Mouse (Mus musculus): Measurements from ENCODE around the gene Galt. TPM values are rescaled to one million over a fixed set of nuclear protein-coding genes. Genes with fewer than 3 reads are reported as not detected.

The Galt gene
- polyA plus RNA-seq (2017; shearing (Covaris generic)), result 70.8 TPM

GRCm38 (mm10) chr4:41754797-41755337, at the start of gene Galt:
Gene Galt (plus strand): TSS chr4:41755228.

GRCm38 (mm10) chr4:41713197-41714067, 41.6 kb upstream of the Galt start, which contains the start of gene Rpp25l:
Gene Rpp25l (minus strand): TSS chr4:41713534.

GRCm38 (mm10) chr4:41722918-41723351, 32.1 kb upstream of the Galt start, which contains the start of gene Dctn3:
Gene Dctn3 (minus strand): TSS chr4:41723170.

GRCm38 (mm10) chr4:41731052-41731765, 23.8 kb upstream of the Galt start, which contains the start of gene Arid3c:
Gene Arid3c (minus strand): TSS chr4:41731142.

GRCm38 (mm10) chr4:41755338-41756305, 594 bp downstream of the Galt start, which contains the start of gene Sigmar1:
Gene Sigmar1 (minus strand): TSS chr4:41756157.

GRCm38 (mm10) chr4:41774002-41774401, 19.0 kb downstream of the Galt start, which contains the start of gene Ccl27a:
Gene Ccl27a (minus strand): TSS chr4:41774247.

Other genes starting within 250 kb of the Galt start
- gene 1110017D15Rik, start 237.9 kb upstream of the Galt start, polyA plus RNA-seq (2017; shearing (Covaris generic)), result not detected
- gene Fam219a, start 185.7 kb upstream of the Galt start, polyA plus RNA-seq (2017; shearing (Covaris generic)), result 1.6 TPM
- not detected for gene Dnaic1, start 185.5 kb upstream of the Galt start, polyA plus RNA-seq (2017; shearing (Covaris generic))
- not detected for gene Enho, start 114.9 kb upstream of the Galt start, polyA plus RNA-seq (2017; shearing (Covaris generic))
- gene Cntfr, start 58.1 kb upstream of the Galt start, polyA plus RNA-seq (2017; shearing (Covaris generic)), result not detected
- 8.7 TPM for gene Il11ra1, start 55.2 kb upstream of the Galt start, polyA plus RNA-seq (2017; shearing (Covaris generic))
- 54.4 TPM for gene Rpp25l, start 41.7 kb upstream of the Galt start, polyA plus RNA-seq (2017; shearing (Covaris generic))
- gene Dctn3, start 32.1 kb upstream of the Galt start, polyA plus RNA-seq (2017; shearing (Covaris generic)), result 142 TPM
- not detected for gene Arid3c, start 24.1 kb upstream of the Galt start, polyA plus RNA-seq (2017; shearing (Covaris generic))
- gene Sigmar1, start 929 bp downstream of the Galt start, polyA plus RNA-seq (2017; shearing (Covaris generic)), result 37.0 TPM
- gene Ccl27a, start 19.0 kb downstream of the Galt start, polyA plus RNA-seq (2017; shearing (Covaris generic)), result 7.5 TPM
- gene Gm21541, start 148.4 kb downstream of the Galt start, polyA plus RNA-seq (2017; shearing (Covaris generic)), result not detected
- 1.4 TPM for gene Gm20878, start 186.3 kb downstream of the Galt start, polyA plus RNA-seq (2017; shearing (Covaris generic))
- gene Fam205a4, start 210.8 kb downstream of the Galt start, polyA plus RNA-seq (2017; shearing (Covaris generic)), result not detected